Mouse (Mus musculus): ENCODE measurements around the gene Rps5.
"Not testable (repeated sequence)": the region's sequence is repeated elsewhere in the genome, so short reads cannot be mapped to it uniquely, and the experiment has no call there.

The Rps5 gene

DNA sequence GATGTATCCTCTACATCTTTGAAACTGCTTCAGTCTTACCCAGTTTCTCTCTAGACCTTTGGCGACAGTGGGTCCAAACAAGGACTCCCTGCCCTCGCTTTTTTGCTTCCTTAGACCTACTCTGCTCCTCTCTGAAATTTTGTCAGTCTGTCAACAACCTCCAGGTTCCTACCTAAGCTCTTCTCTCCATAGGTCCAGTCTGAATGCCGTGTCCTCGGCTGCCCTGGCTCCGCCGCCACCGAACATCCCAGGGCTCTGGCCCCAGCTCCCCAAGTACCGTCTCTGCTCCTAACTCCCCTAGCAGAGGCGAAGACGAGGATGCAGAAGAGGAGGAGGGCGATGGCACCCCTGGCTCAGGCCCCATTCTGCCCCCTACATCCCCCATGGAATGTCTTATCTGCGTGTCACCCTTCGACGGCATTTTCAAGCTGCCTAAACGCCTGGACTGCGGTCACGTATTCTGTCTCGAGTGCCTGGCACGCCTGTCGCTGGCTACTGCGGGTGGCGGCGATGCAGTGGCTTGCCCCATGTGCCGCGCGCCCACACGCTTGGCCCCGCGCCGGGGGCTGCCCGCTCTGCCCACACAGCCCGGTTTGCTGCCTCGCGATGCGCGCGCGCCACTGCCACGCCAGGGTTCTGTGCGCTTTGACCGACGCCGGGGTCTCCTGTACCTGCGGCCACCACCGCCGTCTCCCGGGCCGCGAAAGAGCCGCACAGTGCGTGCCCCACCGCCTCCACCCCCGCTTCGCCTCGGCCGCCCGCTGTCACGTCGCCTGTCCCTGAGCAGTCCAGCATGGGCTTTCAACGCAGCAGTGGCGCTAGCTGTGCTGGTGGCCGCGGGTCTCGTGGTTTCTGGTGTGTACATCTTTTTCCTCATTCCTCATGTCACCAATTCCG is 5.9 kb downstream of the Rps5 start:
- peak in 1 of 2 experiments; percentile 26 for DNase-seq (ENCODE audit: low spot score in 2 of 2)

DNA sequence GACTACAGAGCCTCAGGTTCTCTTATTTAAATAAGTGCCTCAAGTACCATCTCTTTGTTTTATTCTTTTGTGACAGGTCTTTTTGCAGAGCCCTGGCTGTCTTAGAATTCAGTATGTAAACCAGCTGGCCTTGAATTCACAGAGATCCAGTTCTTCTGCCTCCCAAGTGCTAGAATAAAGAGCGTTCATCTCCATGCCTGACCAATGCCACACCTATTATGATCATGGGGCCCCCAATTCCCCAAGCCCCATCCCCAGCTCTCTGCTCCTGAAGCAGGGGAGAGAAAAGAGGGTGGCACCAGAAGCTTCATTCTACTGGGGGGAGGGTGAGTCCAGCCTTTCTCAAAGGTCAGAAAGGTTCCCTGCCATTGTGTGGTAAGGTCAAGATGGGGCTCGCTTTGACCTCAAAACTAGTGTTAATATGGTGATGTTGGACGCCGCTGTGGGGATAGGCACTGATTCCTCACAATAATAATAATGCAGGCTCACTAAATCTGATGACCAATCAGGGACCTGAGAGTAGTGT is 11.6 kb downstream of the Rps5 start:
- no peak for DNase-seq (ENCODE audit: low spot score in 2 of 2)

DNA sequence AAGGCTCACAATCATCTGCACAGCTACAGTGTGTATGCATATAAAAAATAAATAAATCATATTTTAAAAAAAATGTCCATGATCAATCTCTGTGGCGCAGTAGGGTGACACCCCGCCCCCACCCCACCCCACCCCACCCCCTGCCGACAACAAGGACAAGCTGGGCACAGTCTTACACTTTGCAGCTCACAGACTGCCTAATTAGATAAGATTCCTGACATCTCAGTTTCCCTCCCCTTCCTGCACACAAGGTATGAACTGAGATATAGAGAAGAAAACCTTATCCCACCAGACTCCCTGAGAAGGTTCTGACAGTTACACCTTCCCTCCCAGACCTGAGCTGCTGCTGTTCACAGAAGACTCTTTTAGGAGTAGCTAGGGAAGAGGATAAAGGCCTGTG is 12.7 kb downstream of the Rps5 start:
- no peak for DNase-seq (ENCODE audit: low spot score in 2 of 2)

DNA sequence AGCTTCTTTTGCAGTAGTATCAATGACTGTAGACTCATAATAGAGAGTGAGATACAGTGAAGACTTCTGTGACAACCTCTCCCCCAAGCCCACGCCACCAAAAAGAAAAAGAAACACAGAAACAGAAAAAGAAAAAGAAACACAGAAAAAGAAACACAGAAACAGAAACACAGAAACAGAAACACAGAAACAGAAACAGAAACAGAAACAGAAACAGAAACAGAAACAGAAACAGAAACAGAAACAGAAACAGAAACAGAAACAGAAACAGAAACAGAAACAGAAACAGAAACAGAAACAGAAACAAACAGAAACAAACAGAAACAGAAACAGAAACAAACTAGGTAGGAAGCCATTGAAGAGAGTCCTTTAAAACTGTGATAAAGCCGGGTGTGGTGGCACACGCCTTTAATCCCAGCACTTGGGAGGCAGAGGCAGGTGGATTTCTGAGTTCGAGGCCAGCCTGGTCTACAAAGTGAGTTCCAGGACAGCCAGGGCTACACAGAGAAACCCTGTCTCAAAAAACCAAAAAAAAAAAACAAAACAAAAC is 15.2 kb downstream of the Rps5 start:
- not testable (repeated sequence) for DNase-seq (ENCODE audit: low spot score in 2 of 2)

DNA sequence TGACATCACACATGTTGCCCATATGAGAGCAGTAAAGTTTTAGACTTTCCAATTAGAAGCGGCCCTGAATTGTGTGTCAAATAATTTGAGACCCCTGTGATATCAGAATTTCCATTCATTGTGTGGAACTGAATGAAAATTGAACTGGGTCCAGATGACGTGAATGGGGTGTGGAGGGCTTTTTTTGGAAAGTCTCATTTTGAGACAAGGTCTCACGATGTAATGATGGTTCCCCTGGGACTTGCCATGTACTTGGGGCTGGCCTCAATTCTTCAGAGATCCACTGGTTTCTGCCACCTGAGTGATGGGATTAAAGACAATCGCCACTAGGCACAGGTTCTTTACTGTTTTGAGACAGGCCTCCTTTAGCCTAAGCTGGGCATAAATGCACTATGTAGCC is 18.5 kb downstream of the Rps5 start:
- no peak for DNase-seq (ENCODE audit: low spot score in 2 of 2)

DNA sequence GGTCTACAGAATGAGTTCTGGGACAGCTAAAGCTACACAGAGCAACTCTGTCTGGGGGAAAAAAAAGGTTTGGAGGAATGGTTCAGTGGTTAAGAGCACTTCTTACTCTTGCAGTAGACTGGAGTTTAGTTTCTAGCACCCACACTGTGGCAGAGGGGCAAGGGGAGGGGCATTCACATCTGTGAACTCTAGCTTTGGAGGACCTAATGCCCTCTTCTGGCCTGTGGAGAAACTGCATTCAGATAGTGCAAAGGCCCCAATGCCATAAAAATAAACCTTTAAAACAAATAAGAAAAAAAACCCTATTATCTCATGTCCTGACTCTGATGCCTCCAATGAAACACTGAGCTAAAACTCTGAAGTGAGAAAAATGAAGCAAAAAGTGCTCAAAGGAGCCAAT is 21.4 kb downstream of the Rps5 start:
- no peak for DNase-seq (ENCODE audit: low spot score in 2 of 2)

DNA sequence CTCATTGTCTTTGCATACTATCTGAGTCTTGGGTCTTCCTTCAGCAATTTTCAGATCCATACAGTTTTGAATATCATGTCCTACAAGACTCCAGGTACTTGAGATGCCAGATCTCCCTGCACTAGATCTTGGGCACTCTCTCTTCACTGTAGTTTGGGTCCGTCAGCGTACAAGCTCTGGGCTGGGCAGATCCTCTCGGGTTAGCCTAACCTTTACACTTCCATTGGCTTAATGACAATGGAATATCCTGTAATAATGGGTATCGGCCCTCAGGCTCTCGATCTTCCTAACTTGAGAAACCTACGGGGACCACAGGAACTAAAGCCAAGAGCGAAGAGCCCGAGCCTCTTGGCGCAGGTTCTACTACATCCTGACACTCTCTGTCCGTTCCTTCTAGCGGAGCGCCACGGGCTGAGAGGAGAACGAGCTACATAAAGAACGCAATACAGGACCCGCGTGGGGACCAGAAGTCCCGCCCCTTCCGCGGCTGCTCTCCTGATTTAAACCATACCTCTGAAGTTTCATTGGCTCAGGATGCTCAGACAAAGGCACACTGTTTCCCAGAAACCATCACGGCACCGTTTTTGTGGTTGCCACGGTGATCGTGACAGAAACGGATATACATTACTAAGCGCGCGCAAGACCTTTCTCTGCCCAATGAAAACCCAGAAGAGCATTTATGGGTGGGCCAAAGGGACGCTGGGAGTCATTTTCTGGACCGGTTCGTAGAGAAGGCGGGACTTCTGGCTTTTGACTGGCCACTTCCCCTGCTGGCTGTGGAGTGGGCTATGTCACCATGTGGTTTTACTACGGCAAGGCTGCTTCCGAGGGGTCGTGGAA is 27.2 kb downstream of the Rps5 start:
- peak; percentile 97 to 99 for DNase-seq (ENCODE audit: low spot score in 2 of 2)

DNA sequence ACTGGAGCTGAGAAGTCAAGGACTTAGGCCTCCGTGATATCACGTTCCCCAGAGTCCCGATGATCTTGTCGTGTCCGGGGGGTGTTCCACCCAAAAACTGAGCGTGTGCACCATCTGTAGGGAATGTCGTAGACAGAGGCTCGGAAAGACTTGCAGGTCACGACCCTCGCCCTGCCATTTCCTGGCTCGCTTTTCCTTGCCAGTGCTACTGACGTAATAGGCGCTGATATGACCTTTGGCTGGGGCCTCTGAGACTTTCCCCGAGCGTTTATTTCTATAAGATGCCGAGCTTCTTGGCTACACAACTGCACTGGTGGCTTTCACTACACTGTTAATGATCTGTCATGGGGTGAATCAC is 27.8 kb downstream of the Rps5 start:
- DNase-seq (ENCODE audit: low spot score in 2 of 2): no peak

DNA sequence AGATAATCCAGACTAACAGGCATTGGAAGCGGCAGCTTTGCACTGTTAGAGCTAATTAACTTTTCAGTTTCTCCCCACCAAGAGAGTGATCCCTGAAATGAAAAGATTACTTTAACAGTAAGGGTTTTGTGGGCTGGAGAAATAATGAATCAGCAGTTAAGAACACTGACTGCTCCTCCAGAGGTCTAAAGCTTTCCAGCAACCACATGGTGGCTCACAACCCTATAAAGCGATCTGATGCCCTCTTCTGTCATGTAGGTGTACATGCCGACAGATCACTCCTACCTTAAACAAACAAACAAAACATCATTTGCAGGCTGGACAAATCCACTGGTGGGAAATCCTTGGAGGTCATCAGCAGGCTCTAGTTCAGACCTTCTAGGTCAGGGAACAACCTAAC is 32.8 kb downstream of the Rps5 start:
- DNase-seq (ENCODE audit: low spot score in 2 of 2): no peak

DNA sequence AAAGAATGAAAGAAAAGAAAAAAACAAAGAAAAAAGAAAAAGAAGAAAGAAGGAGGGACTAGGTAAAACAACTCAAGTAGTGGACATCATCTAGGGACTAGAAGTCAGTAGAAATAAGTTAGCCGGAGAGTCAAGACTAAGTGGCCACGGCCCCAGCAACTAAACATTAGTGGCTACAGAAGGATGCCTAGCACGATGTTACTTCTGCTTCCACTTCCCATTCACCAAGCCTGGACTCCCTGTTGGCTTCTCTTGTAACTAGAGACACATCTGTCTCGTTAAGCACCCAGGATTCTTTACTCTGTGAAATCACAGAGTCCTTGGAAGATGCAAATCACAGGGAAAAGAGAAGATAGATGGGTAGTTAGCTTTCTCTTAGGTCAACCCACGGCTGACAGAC is 35.4 kb downstream of the Rps5 start:
- no peak for DNase-seq (ENCODE audit: low spot score in 2 of 2)

DNA sequence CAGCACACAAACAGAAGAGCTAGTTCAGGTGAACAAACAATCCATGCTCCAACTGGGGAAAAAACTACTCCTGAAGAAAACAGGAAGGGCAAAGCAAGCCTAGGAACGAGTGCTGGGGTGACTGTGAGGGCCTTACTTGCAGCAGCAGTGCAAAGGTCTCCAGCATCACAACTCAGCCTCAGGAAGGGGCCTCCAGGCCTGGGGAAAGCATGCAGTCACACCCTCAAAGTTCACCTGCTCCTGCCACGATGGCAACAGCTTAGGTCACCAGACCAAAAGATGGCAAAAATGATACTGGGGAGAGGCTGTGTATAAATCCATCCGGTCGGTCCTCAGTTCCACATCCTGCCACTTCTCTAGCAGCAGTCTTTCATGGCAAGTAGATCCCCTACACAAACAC is 36.9 kb downstream of the Rps5 start:
- no peak for DNase-seq (ENCODE audit: low spot score in 2 of 2)

DNA sequence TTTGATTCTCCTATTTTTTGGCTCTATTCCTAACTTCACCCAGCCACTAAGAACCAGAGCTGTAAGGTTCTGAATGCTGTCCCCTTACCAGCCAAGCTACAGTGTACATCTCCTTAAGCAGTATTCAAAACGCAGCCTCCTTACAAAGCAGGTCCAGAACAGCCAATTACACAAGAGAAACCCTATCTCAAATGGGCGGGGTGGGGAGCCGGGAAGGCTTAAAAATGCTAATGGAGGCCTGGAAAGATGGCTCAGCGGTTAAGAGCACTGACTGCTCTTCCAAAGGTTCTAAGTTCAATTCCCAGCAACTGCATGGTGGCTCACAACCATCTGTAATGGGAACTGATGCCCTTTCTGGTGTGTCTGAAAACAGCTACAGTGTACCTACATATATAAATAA is 37.6 kb downstream of the Rps5 start:
- no peak for DNase-seq (ENCODE audit: low spot score in 2 of 2)

DNA sequence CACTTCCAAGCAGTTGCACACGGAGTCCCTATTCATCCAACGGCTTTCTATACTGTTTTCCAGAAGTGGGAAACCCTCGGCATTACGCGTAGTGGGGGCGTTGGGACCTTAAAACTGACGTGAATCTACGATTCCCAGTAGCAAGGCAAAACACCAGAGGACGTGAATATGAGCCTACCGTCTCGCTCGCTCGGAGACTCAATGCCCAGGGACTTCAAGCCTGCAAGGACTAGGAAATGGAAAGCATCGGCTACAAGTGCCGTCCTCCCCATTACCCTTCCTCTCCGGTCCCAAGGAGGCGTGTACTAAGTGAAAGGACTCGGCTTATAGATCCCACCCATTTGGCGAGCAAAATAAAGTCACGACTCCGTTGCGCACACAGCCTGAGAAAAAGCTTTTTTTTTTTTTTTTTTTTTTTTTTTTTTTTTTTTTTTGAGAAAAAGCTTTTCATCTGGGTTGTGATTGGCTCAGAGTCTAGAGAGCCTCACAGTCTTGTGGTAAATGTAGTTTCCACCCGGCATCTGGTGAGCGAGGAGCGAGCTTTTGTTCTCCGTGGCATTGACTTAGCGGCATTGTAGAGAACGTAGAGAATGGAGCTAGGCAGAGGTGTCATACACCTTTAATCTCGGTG is 39.5 kb downstream of the Rps5 start:
- peak; percentile 54 to 57 for DNase-seq (ENCODE audit: low spot score in 2 of 2)

DNA sequence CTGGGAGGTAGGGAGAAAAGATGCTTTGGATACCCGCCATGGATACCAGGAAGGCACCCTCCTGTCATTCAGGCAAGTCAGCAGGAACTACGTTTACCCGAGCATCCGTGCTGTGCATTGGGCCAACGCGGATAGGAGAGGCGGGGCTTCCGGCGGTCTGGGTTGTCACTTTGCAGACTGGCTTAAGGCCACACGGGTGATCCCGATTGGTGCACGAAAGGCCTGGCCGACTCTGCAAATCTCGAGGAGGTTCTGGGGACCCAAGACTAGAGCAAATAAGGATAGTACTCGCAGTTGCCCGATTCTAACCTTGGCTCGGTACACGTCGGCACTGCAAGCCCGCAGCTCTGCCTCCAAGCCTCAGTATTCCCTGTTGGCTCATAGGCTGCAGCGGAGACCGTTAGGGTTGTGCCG is 43.6 kb downstream of the Rps5 start, which contains the start of gene Zfp324:
Gene Zfp324 (plus strand): TSS at position 161 of the 414 bp plus-strand sequence.
- DNase-seq (ENCODE audit: low spot score in 2 of 2): peak; percentile 94 to 95

DNA sequence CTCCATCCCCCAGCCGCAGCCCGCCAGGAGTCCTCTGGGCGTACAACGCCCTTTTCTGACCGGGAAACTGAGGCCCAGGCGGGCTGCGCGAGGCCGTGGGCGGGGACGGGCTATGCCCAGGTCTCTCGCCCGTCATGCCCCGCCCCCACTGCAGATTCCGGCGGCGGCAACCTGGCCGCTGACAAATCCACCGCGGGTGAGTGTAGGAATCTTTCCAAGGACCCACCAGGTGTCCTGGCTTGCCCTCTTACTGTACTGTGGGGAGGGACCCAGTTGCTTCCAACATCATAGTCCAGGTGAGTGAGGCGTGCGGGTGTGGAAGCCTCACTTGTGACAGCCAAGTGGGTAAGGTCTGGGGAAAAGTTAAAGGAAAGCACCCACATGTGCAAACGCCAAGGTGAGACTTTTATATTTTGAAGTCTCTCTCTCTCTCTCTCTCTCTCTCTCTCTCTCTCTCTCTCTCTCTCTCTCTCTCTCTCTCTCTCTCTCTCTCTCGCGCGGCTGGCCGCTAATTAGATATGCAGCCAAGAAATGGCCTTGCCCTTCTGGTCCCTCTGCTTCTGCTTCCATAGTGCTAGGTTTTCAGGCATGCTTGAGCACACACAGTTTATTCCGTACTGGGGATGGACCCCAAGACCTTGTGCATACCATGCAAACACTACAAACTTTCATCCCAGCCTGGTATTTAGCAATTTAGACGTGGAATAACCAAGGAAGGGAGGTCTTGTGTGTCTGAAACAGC is 44.2 kb downstream of the Rps5 start:
- peak in 1 of 2 experiments; percentile 60 for DNase-seq (ENCODE audit: low spot score in 2 of 2)

DNA sequence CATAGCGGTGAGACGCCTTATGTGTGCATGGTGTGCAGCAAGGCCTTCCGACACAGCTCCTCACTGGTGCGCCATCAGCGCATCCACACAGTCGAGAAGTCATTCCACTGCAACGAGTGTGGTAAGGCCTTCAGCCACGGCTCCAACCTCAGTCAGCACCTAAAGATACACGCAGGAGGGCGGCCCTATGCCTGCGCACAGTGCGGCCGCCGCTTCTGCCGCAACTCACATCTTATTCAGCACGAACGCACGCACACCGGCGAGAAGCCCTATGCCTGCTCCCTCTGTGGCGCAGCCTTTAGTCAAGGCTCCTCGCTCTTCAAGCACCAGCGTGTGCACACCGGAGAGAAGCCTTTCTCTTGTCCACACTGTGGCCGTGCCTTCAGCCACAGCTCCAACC is 48.8 kb downstream of the Rps5 start:
- DNase-seq (ENCODE audit: low spot score in 2 of 2): no peak
